Mouse (Mus musculus): ENCODE data around the gene Maf. TPM values are rescaled to one million over a fixed set of nuclear protein-coding genes. Genes with fewer than 3 reads are reported as not detected.

Maf gene
- polyA plus RNA-seq, 1 experiment from 2014 or later = 7.5 TPM

DNA sequence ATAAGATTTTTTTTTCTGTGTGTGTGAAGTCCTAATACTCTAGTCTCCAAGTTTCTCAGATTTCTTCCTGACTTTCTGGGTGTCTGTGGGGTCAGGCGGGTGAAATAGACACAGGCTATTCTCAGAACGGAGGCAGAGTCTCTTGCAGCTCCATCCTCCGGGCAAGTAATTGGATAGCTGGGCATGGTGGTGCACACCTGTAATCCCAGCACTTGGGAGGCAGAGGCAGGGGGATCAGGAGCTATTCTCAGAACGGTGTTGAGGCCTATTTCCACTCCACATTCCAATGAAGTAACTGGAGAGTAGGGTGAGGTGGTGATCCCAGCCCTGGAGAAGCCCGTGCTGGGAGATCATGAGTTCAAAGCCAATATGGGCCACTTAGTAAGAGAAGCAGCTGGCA is 67.6 kb downstream of the Maf start:
- Histone ChIP-seq H3K9ac (ENCODE audit: low read depth, low read length) (no peak overlapping the region), H3K4me1 (ENCODE audit: control insufficient read depth, insufficient read depth, low read length) (no peaks in the 10 kb centered on the region), H3K27me3 (ENCODE audit: control insufficient read depth, insufficient read depth, low read depth, low read length) (no peaks in the 10 kb centered on the region), H3K36me3 (ENCODE audit: control insufficient read depth, insufficient read depth, low read length) (no peaks in the 10 kb centered on the region), H3K4me3 (ENCODE audit: low read depth, low read length) (no peak overlapping the region), H3K27ac (ENCODE audit: low read length) (no peak overlapping the region), H3K4me2 (ENCODE audit: low read length) (no peak overlapping the region), H3K9me3 (replicated peaks; ENCODE audit: control insufficient read depth, low read length, poor library complexity, severe bottlenecking) (no peaks in the 10 kb centered on the region)
- 87% methylated on average over 5 of the region's 5 CpGs for WGBS
- ATAC-seq = no peak

DNA sequence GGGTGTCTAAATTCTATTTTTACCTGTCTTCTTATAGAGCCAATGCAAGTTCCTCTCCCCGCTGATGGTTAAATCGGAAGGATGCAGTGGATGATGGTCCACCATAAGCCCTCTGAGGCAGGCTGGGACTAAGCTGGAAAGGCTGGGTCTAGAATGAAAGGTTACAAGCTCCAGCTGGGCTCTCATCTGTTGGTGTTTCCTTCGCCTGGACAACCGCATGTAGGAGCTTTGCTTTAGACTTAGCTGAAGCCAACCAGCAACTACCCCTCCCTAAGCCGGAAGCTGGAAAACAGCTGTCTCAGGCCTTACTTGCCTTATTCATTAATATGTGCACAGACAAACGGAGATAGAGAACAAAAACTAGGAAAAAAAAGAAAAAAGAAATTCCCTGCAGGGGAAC is 70.8 kb downstream of the Maf start:
- no peak overlapping the region for H3K9ac ChIP-seq (ENCODE audit: low read depth, low read length)
- no peak overlapping the region for H3K4me2 ChIP-seq (ENCODE audit: low read length)
- no peaks in the 10 kb centered on the region for H3K4me1 ChIP-seq (ENCODE audit: control insufficient read depth, insufficient read depth, low read length)
- H3K27me3 ChIP-seq (ENCODE audit: control insufficient read depth, insufficient read depth, low read depth, low read length) = no peaks in the 10 kb centered on the region
- no peaks in the 10 kb centered on the region for H3K36me3 ChIP-seq (ENCODE audit: control insufficient read depth, insufficient read depth, low read length)
- H3K27ac ChIP-seq (ENCODE audit: low read length) = no peak overlapping the region
- 76% methylated on average over 6 of the region's 6 CpGs for WGBS
- no peak for ATAC-seq
- H3K4me3 ChIP-seq (ENCODE audit: low read depth, low read length) = no peak overlapping the region
- H3K9me3 ChIP-seq (replicated peaks; ENCODE audit: control insufficient read depth, low read length, poor library complexity, severe bottlenecking) = no peaks in the 10 kb centered on the region
